Mouse (Mus musculus): ENCODE data around the gene Ankrd40.

DNA sequence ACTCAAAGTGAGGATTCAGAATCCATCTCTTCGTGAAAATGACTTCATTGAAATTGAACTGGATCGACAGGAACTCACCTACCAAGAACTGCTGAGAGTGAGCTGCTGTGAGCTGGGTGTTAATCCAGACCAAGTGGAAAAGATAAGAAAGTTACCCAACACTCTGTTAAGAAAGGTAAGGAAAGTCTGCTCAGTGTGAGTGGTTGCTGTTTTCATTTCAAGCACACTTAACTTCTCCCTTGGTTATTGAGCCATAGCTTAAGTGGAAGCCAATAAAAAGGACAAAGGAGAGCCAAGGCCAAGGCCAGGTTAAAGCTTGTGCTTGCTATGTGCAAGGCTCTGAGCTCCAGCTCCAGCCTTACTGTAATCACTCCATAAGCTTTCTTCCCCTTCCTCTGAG is 10.5 kb downstream of the Ankrd40 start:
- TF ChIP-seq CTCF (IDR thresholded peaks at IDR 0.05; ENCODE audit: control insufficient read depth, insufficient read depth, insufficient replicate concordance, low read depth, low read length) (no peak), POLR2A (IDR thresholded peaks at IDR 0.05; ENCODE audit: control insufficient read depth, low read depth, low read length) (no peak)

Measured in testis, adult 2 months (tissue).